Mouse (Mus musculus): Measurements from ENCODE around the gene Slc2a10.

- no peak for TF ChIP-seq EP300 (IDR thresholded peaks at IDR 0.05; ENCODE audit: insufficient read depth, low read depth, low read length)
- no peak for TF ChIP-seq CTCF (IDR thresholded peaks at IDR 0.05)
- no peak for TF ChIP-seq POLR2A (IDR thresholded peaks at IDR 0.05; ENCODE audit: insufficient read depth, low read depth, low read length)
Observed at GRCm38 (mm10) chr2:165547410-165547809, 43.8 kb downstream of the Slc2a10 start.

All from heart, adult 2 months (tissue).